Mouse (Mus musculus): ENCODE results near the gene Synj1.

DNA sequence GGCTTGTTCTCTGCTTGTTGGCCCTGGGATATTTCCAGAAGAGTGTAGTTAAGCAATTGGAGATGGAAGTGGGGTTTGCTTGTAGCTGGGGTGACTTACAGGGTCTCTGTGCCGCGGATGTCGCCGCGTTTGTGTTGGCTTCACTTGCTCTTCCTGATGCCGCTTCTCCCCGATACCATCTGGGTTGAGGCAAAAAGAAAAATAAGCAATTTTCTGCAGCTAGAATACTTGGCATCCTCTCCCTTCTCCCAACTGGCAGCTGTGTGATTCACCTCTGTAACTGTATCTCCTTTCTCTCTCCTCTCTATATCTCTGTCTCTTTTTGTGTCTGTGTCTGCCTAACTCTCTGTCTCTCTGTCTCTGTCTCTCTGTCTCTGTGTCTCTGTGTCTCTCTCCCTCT lies 118.1 kb downstream of the Synj1 start:
- TF ChIP-seq CTCF (IDR thresholded peaks at IDR 0.05; ENCODE audit: low read depth, low read length) (no peak), POLR2A (IDR thresholded peaks at IDR 0.05; ENCODE audit: extremely low read depth, insufficient read depth, low read length) (no peak)

Measured in liver, adult 2 months (tissue).